Mouse (Mus musculus): ENCODE data around the gene Spen. TPM values are rescaled to one million over a fixed set of nuclear protein-coding genes. Genes with fewer than 3 reads are reported as not detected.

Gene Spen
- polyA plus RNA-seq, 1 experiment from 2014 or later: 19.3 TPM

DNA sequence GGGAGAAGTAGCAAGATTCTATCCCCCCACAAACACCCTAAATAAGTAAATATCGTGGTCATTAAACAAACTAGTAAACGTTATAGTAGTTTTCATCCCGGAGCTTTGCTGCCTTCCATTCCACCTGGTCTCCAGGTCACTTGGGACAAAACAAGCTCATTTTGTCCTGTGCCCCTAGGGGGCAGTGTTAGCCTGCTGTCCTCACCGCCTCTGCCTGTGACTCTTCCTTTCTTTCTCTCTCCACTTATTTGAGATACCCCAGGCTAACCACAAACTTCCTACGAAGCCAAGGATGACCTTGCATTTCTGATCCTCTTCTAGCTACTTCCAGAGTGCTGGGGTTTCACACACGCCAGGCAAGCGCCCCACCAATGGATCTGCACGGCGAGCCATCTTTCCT lies 107.4 kb downstream of the Spen start:
- H3K9ac ChIP-seq (ENCODE audit: low read depth, low read length): no peak overlapping the region
- no peaks in the 10 kb centered on the region for H3K36me3 ChIP-seq (ENCODE audit: control insufficient read depth, insufficient read depth, low read length)
- no peak overlapping the region for H3K4me2 ChIP-seq (replicated peaks; ENCODE audit: low read depth, low read length)
- peak; percentile 32; the same call in 1 of the 2 replicates for ATAC-seq (ENCODE audit: low FRiP score, low TSS enrichment)
- H3K27ac ChIP-seq (ENCODE audit: low read depth, low read length): no peak overlapping the region
- no peaks in the 10 kb centered on the region for H3K27me3 ChIP-seq (ENCODE audit: control insufficient read depth, insufficient read depth, low read length)
- H3K4me3 ChIP-seq (ENCODE audit: low read length): no peak overlapping the region
- WGBS: 47% methylated on average over 9 of the region's 9 CpGs
- H3K4me1 ChIP-seq (ENCODE audit: control insufficient read depth, insufficient read depth, low read length): peaks cover 3% of the 10 kb centered on the region
- H3K9me3 ChIP-seq (ENCODE audit: control insufficient read depth, low read length): no peaks in the 10 kb centered on the region

DNA sequence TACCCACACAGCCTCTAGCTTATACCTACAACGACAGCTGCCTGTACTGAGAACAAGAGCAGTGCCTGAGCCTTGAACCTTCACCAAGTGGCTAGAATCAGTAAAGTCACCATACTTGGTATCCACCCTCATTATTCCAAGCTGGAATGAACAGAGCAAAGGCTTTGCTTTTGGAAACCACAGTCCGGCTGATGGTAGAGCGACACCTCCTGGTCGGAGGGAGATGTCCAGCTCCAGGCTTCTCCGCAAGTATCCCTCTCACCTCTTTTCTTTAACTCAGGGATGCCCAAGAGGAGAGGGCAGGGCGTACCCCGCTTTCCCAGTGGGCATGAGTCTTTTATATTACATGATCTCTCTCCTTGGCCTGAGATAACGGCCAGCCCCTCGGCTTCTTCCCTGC lies 108.5 kb downstream of the Spen start:
- no peak for ATAC-seq (ENCODE audit: low FRiP score, low TSS enrichment)

DNA sequence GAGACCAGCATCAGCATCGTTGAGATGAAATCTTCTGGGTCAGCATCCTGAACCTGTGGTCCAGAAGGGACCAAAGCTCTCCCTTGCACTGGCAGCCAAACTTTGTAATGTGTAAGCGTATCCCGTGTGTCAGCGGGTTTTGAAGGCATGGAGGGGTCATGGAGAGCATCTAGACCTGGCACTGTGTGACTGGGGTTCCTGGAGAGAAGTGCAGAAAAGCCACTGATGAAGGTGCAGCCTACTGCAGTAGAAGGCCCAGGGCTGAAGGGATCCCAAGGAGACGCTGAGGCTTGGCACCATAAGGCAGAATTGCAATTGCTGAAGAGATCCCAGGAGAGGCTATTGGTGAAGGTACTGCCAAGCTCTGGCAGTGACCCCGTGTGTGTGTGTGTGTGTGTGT lies 109.0 kb downstream of the Spen start:
- no peaks in the 10 kb centered on the region for H3K27me3 ChIP-seq (ENCODE audit: control insufficient read depth, insufficient read depth, low read length)
- H3K27ac ChIP-seq (ENCODE audit: low read depth, low read length): no peak overlapping the region
- no peak overlapping the region for H3K4me2 ChIP-seq (replicated peaks; ENCODE audit: low read depth, low read length)
- H3K4me1 ChIP-seq (ENCODE audit: control insufficient read depth, insufficient read depth, low read length): peaks cover 7% of the 10 kb centered on the region
- ATAC-seq (ENCODE audit: low FRiP score, low TSS enrichment): no peak
- 79% methylated on average over 6 of the region's 6 CpGs for WGBS
- H3K9me3 ChIP-seq (ENCODE audit: control insufficient read depth, low read length): no peaks in the 10 kb centered on the region
- H3K9ac ChIP-seq (ENCODE audit: low read depth, low read length): no peak overlapping the region
- no peak overlapping the region for H3K4me3 ChIP-seq (ENCODE audit: low read length)
- no peaks in the 10 kb centered on the region for H3K36me3 ChIP-seq (ENCODE audit: control insufficient read depth, insufficient read depth, low read length)

More for the DNA sequence above, 108.5 kb downstream of the Spen start:
- Histone ChIP-seq H3K27me3 (ENCODE audit: control insufficient read depth, insufficient read depth, low read length) (no peaks in the 10 kb centered on the region), H3K4me3 (ENCODE audit: low read length) (no peak overlapping the region), H3K27ac (ENCODE audit: low read depth, low read length) (no peak overlapping the region), H3K4me2 (replicated peaks; ENCODE audit: low read depth, low read length) (no peak overlapping the region), H3K4me1 (ENCODE audit: control insufficient read depth, insufficient read depth, low read length) (peaks cover 7% of the 10 kb centered on the region), H3K36me3 (ENCODE audit: control insufficient read depth, insufficient read depth, low read length) (no peaks in the 10 kb centered on the region), H3K9ac (ENCODE audit: low read depth, low read length) (no peak overlapping the region), H3K9me3 (ENCODE audit: control insufficient read depth, low read length) (no peaks in the 10 kb centered on the region)
- 59% methylated on average over 9 of the region's 9 CpGs for WGBS

DNA sequence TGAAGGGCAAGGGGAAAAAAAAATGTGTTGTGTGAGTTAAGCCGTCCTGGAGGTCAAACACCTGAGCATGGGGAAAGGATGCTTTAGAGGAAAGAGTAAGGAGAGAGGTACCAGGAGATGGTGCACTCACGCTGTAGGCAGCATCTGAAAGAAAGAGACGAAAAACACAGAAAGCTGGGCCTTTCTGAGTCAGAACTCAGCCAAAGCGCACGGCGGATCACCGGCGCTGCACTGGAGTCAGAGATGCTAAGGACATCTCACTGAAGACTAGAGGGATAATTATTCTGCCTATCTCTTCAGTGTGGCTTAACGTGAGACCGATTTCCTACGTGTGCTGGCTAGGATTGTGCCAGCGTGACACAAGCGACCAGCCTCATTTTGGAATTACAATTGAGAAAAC lies 110.5 kb downstream of the Spen start:
- no peak overlapping the region for H3K9ac ChIP-seq (ENCODE audit: low read depth, low read length)
- H3K9me3 ChIP-seq (ENCODE audit: control insufficient read depth, low read length): no peaks in the 10 kb centered on the region
- ATAC-seq (ENCODE audit: low FRiP score, low TSS enrichment): no peak
- H3K4me3 ChIP-seq (ENCODE audit: low read length): no peak overlapping the region
- H3K4me2 ChIP-seq (replicated peaks; ENCODE audit: low read depth, low read length): no peak overlapping the region
- H3K27me3 ChIP-seq (ENCODE audit: control insufficient read depth, insufficient read depth, low read length): no peaks in the 10 kb centered on the region
- H3K36me3 ChIP-seq (ENCODE audit: control insufficient read depth, insufficient read depth, low read length): no peaks in the 10 kb centered on the region
- H3K4me1 ChIP-seq (ENCODE audit: control insufficient read depth, insufficient read depth, low read length): peaks cover 7% of the 10 kb centered on the region
- 86% methylated on average over 13 of the region's 13 CpGs for WGBS
- no peak overlapping the region for H3K27ac ChIP-seq (ENCODE audit: low read depth, low read length)

DNA sequence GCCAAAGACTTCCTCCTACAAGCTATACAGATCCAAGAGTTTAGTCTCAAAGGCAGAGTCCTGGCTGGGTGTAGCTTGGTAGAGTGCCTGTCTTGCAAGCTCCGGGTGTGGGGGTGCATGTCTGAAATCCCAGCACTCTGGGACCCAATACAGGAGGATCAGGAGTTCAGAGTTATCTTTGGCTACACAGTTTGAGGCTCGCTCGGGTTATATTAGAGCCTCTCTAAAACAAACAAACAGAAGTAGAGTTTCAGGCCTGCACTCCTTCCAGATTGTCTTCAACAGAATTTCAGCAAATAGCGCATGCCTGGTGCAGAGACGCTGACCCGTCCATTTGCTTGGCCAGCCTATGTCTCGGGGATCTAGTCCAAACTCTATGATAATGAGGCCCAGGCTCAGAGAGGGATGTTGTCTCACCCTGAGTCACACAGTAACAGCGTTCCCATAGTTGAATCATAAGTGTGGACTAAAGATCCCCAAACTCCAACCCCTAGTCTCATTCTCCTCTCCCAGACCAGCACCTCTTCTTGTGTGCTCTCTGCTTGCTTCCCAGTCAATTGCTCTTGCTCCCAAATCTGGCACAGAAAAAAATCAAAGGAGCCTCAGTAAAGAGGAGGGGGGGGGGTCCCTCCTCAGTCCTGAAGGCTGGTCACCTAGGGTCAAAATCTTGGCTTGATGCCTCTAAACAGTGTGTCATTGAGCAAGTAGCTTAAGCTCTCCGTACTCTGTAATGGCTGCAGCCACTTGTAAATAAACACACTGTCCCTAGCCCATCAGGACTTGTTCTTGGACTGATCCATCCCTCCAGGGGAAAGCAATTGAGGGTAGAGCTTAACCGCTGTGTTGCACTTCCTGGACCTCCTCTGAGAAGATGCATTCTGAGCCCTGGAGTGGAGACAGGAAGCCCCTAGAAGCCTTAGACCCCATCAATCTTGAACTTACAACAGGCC lies 111.3 kb downstream of the Spen start:
- no peak overlapping the region for H3K4me3 ChIP-seq (ENCODE audit: low read length)
- no peak overlapping the region for H3K9ac ChIP-seq (ENCODE audit: low read depth, low read length)
- peaks cover 7% of the 10 kb centered on the region for H3K4me1 ChIP-seq (ENCODE audit: control insufficient read depth, insufficient read depth, low read length)
- WGBS: 72% methylated on average over 10 of the region's 10 CpGs
- no peaks in the 10 kb centered on the region for H3K27me3 ChIP-seq (ENCODE audit: control insufficient read depth, insufficient read depth, low read length)
- no peak for ATAC-seq (ENCODE audit: low FRiP score, low TSS enrichment)
- H3K36me3 ChIP-seq (ENCODE audit: control insufficient read depth, insufficient read depth, low read length): no peaks in the 10 kb centered on the region
- no peaks in the 10 kb centered on the region for H3K9me3 ChIP-seq (ENCODE audit: control insufficient read depth, low read length)
- no peak overlapping the region for H3K27ac ChIP-seq (ENCODE audit: low read depth, low read length)
- no peak overlapping the region for H3K4me2 ChIP-seq (replicated peaks; ENCODE audit: low read depth, low read length)

DNA sequence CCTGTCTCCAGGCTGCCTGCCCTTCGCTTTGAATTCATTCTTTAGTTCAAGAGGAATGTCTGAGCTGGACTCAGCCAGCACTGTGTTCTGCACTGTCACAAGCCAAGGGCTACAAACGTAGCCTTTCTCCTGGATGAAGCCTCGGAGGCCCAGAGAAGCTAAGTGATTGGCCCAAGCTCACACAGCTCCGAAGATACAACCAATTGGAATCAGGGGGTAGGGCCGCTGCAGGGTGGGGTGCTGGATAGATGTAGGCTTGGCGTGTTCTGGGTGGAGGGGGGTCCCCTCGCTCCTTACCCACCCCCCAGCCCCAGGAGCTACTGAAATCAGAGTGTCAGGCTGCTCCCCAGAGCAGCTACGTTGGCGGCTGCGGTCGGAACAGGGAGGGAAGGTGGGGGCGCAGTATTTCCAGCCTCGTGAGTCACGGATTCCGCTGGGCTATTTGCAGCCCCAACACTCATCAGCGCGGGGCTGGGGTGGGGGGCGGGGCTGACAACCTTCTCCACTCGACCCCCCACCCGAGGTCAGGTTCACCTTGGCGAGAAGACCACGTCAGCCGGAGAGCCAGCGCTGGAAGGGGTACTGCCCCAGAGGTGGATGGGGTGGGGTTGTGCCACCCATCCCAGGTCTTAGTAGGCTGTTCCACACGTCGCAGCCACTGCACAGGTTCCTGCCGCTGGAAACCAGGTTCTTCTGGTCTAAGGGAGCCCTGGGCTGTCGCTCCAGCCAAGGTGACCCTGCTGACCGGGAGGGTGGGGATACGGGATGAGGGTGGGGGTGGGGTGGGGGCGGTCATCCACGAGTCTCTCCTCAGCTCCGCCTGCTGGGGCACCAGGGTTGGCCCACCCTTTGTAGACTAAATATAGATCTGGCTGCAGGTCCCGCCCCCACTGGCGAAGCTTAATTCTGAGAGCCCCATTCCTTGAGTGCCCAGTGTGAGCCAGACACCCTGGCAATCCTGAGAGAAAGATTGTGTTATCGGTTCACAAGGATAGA lies 112.6 kb downstream of the Spen start:
- Histone ChIP-seq H3K36me3 (ENCODE audit: control insufficient read depth, insufficient read depth, low read length) (no peaks in the 10 kb centered on the region), H3K4me3 (ENCODE audit: low read length) (peak overlapping the region; percentile 39), H3K27ac (ENCODE audit: low read depth, low read length) (no peak overlapping the region), H3K4me2 (replicated peaks; ENCODE audit: low read depth, low read length) (peak overlapping the region; percentile 84), H3K9me3 (ENCODE audit: control insufficient read depth, low read length) (no peaks in the 10 kb centered on the region), H3K27me3 (ENCODE audit: control insufficient read depth, insufficient read depth, low read length) (no peaks in the 10 kb centered on the region), H3K9ac (ENCODE audit: low read depth, low read length) (peak overlapping the region; percentile 56), H3K4me1 (ENCODE audit: control insufficient read depth, insufficient read depth, low read length) (peaks cover 13% of the 10 kb centered on the region)
- peak; percentile 76 for ATAC-seq (ENCODE audit: low FRiP score, low TSS enrichment)
- WGBS: 3% methylated on average over 36 of the region's 36 CpGs

DNA sequence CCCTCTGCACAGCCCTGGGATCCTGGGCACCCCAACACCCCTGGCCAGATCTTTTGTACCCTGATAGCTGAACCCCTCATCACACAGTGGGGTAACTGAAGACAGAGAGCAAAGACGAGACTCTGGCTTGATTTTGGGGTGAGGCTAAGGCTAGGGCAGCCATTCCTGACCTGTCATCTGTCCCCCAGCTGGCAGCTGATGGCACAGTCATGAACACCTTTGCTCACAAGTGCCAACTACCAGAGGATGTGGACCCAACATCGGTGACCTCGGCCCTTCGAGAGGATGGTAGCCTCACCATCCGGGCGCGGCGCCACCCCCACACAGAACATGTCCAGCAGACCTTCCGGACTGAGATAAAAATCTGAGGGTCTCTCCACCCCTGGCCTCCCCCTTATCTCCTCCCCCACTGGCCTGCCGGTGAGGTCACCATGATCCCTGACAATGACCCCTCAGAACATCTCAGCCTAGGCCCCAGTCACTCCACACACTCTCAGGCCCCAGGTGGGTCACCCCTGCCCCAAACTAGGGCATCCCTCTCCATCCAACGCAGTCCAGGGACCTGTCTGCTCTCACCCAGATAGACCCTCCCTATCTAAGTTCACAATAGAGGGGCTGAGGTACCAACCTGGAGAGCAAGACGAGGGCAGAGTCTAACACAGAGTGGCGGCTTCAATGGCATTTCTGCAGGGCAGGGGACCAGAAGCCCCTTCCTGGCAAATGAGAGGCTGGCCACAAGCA lies 114.5 kb downstream of the Spen start:
- no peaks in the 10 kb centered on the region for H3K36me3 ChIP-seq (ENCODE audit: control insufficient read depth, insufficient read depth, low read length)
- H3K27me3 ChIP-seq (ENCODE audit: control insufficient read depth, insufficient read depth, low read length): no peaks in the 10 kb centered on the region
- peaks cover 22% of the 10 kb centered on the region for H3K4me1 ChIP-seq (ENCODE audit: control insufficient read depth, insufficient read depth, low read length)
- ATAC-seq (ENCODE audit: low FRiP score, low TSS enrichment): no peak
- no peak overlapping the region for H3K4me2 ChIP-seq (replicated peaks; ENCODE audit: low read depth, low read length)
- H3K4me3 ChIP-seq (ENCODE audit: low read length): no peak overlapping the region
- no peak overlapping the region for H3K9ac ChIP-seq (ENCODE audit: low read depth, low read length)
- H3K9me3 ChIP-seq (ENCODE audit: control insufficient read depth, low read length): no peaks in the 10 kb centered on the region
- no peak overlapping the region for H3K27ac ChIP-seq (ENCODE audit: low read depth, low read length)
- WGBS: 83% methylated on average over 13 of the region's 13 CpGs

DNA sequence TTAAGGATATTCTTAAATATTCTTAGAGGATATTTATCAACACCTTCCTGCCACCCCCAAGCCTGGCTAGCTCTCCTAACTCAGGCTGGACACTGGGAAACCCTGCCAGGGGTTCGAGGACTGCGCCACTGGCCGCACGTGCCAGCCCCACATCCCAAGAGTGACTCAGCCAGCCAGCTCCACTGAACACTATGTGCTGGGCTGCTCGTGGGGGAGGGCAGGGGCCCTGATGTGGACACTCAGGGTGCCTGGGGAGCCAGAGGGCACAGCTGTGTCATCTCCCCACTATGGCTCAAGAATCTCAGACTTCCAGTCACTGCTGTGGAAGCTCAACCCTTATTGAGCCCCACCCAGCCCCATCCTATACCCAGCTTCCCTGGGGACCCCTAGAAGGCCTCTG lies 115.1 kb downstream of the Spen start:
- no peak overlapping the region for H3K27ac ChIP-seq (ENCODE audit: low read depth, low read length)
- no peaks in the 10 kb centered on the region for H3K9me3 ChIP-seq (ENCODE audit: control insufficient read depth, low read length)
- H3K9ac ChIP-seq (ENCODE audit: low read depth, low read length): no peak overlapping the region
- WGBS: 93% methylated on average over 4 of the region's 5 CpGs
- no peak overlapping the region for H3K4me3 ChIP-seq (ENCODE audit: low read length)
- no peaks in the 10 kb centered on the region for H3K27me3 ChIP-seq (ENCODE audit: control insufficient read depth, insufficient read depth, low read length)
- H3K4me2 ChIP-seq (replicated peaks; ENCODE audit: low read depth, low read length): no peak overlapping the region
- H3K4me1 ChIP-seq (ENCODE audit: control insufficient read depth, insufficient read depth, low read length): peaks cover 22% of the 10 kb centered on the region
- no peak for ATAC-seq (ENCODE audit: low FRiP score, low TSS enrichment)
- H3K36me3 ChIP-seq (ENCODE audit: control insufficient read depth, insufficient read depth, low read length): no peaks in the 10 kb centered on the region

Measured in kidney, embryonic 14.5 days (tissue).